Comparison of ENCODE assay signal across 9 mouse cellular contexts in genomic region chr11:101881604-101882071, GRCm38 (mm10). TPM values are rescaled to one million over a fixed set of nuclear protein-coding genes. Genes with fewer than 3 reads are reported as not detected.
DNase-seq lines count a peak whose midpoint lies in the region; ATAC-seq and TF ChIP-seq lines count a peak whose summit lies in the region.
"Had no signal": no experiment of that assay in that cellular context is flagged by ENCODE, and none has a peak within 500 bp of the region (broad histone marks: within the 10 kb centered on the region; RNA-seq: fewer than 3 reads in every experiment).

No protein-coding gene starts in this region.

- no peak for DNase-seq in ES-E14 (ENCODE audit: low read depth, low spot score)
- peak; percentile 93 for DNase-seq in gastrocnemius, adult 2 months
- peak; percentile 48 for DNase-seq in hindbrain, embryonic 11.5 days (ENCODE audit: low spot score)
- peak; percentile 50 for DNase-seq in midbrain, embryonic 14.5 days
- peak; percentile 31 for DNase-seq in urinary bladder, postnatal 10 days (ENCODE audit: low spot score)
- no peak for DNase-seq in spleen, postnatal 36 days (ENCODE audit: low spot score in 2 of 2)

- intact Hi-C loops in gastrocnemius, adult 2 months (cut with DNase I): loop anchor here (5.0 kb wide), 1 partner anchor 49 kb away; no protein-coding TSS in a partner anchor

- ATAC-seq in hindbrain, embryonic 11.5 days (ENCODE audit: low FRiP score): no peak
- peak; percentile 39; the same call in 1 of the 2 replicates for ATAC-seq in limb, embryonic 12.5 days (ENCODE audit: insufficient number of reproducible peaks, insufficient read depth, low FRiP score, low TSS enrichment, low read depth)
- no peak for ATAC-seq in midbrain, embryonic 14.5 days (ENCODE audit: low FRiP score, low TSS enrichment)
- ATAC-seq: Patski had no signal

- no peak for TF ChIP-seq CTCF in gastrocnemius, adult 2 months (IDR thresholded peaks at IDR 0.05)

- WGBS in hindbrain, embryonic 11.5 days: 8% methylated on average over 24 of the region's 24 CpGs
- WGBS in limb, embryonic 12.5 days: 4% methylated on average over 24 of the region's 24 CpGs
- 3% methylated on average over 24 of the region's 24 CpGs for WGBS in midbrain, embryonic 14.5 days

- H3K9ac ChIP-seq in ES-E14 (ENCODE audit: insufficient read depth, low read depth, low read length, poor library complexity, severe bottlenecking): peak overlapping the region; percentile 45; the same call in 1 of the 2 replicates
- peak overlapping the region; percentile 37; the same call in 1 of the 2 replicates for H3K9ac ChIP-seq in hindbrain, embryonic 11.5 days (ENCODE audit: low read depth, low read length)
- peak overlapping the region; percentile 59 for H3K9ac ChIP-seq in limb, embryonic 12.5 days (replicated peaks)
- H3K9ac ChIP-seq in midbrain, embryonic 14.5 days (replicated peaks; ENCODE audit: low read length): 0 out of 2 replicates have a peak overlapping the region, but pooled peaks have one; percentile 16

- in situ Hi-C loops in ES-E14 (cut with MboI; ENCODE audit: low sequenced_read_pairs in 2 of 2, unreplicated experiment in 2 of 2): no loop called here

- H3K4me2 ChIP-seq in hindbrain, embryonic 11.5 days (replicated peaks; ENCODE audit: low read depth, low read length): peak overlapping the region; percentile 49
- peak overlapping the region; percentile 62 for H3K4me2 ChIP-seq in limb, embryonic 12.5 days
- peak overlapping the region; percentile 48 for H3K4me2 ChIP-seq in midbrain, embryonic 14.5 days (ENCODE audit: low read length)

- peak overlapping the region; percentile 39 to 51 for H3K4me3 ChIP-seq in ES-E14 (ENCODE audit: insufficient read depth in 1 of 2, low read depth in 1 of 2, low read length in 2 of 2, poor library complexity in 1 of 2, severe bottlenecking in 1 of 2)
- H3K4me3 ChIP-seq in brown adipose tissue, adult 24 weeks (ENCODE audit: insufficient read depth, low read depth, low read length): peak overlapping the region; percentile 26
- peak overlapping the region; percentile 52 for H3K4me3 ChIP-seq in gastrocnemius, adult 2 months
- peak overlapping the region; percentile 14; the same call in 1 of the 2 replicates for H3K4me3 ChIP-seq in hindbrain, embryonic 11.5 days (ENCODE audit: low read depth, low read length)
- H3K4me3 ChIP-seq in limb, embryonic 12.5 days (replicated peaks): peak overlapping the region; percentile 32
- no peak overlapping the region for H3K4me3 ChIP-seq in midbrain, embryonic 14.5 days (replicated peaks; ENCODE audit: low read depth, low read length)

- H3K27me3 ChIP-seq in hindbrain, embryonic 11.5 days (ENCODE audit: control insufficient read depth, insufficient read depth, low read length): no peaks in the 10 kb centered on the region
- peaks cover 17% of the 10 kb centered on the region for H3K27me3 ChIP-seq in limb, embryonic 12.5 days
- H3K27me3 ChIP-seq in midbrain, embryonic 14.5 days (ENCODE audit: control insufficient read depth, insufficient read depth, low read length): no peaks in the 10 kb centered on the region
- H3K27me3 ChIP-seq: Patski had no signal

- no peaks in the 10 kb centered on the region for H3K36me3 ChIP-seq in ES-E14 (ENCODE audit: control insufficient read depth, insufficient read depth, low read length, poor library complexity, severe bottlenecking)
- no peaks in the 10 kb centered on the region for H3K36me3 ChIP-seq in hindbrain, embryonic 11.5 days (ENCODE audit: control insufficient read depth, insufficient read depth, low read length)
- no peaks in the 10 kb centered on the region for H3K36me3 ChIP-seq in limb, embryonic 12.5 days
- H3K36me3 ChIP-seq in midbrain, embryonic 14.5 days (ENCODE audit: control insufficient read depth, insufficient read depth, low read length): no peaks in the 10 kb centered on the region

- no peaks in the 10 kb centered on the region for H3K9me3 ChIP-seq in ES-E14 (ENCODE audit: control insufficient read depth, insufficient read depth, low read depth, low read length)
- no peaks in the 10 kb centered on the region for H3K9me3 ChIP-seq in hindbrain, embryonic 11.5 days (ENCODE audit: control insufficient read depth, low read length)
- no peaks in the 10 kb centered on the region for H3K9me3 ChIP-seq in limb, embryonic 12.5 days
- H3K9me3 ChIP-seq in midbrain, embryonic 14.5 days (ENCODE audit: control insufficient read depth, low read length): no peaks in the 10 kb centered on the region

- peaks cover 3 to 12% of the 10 kb centered on the region in 2 experiments; a peak in 3 of 4 replicates for H3K4me1 ChIP-seq in ES-E14 (ENCODE audit: control insufficient read depth in 2 of 2, insufficient read depth in 2 of 2, low read length in 2 of 2, poor library complexity in 1 of 2)
- peaks cover 22% of the 10 kb centered on the region for H3K4me1 ChIP-seq in brown adipose tissue, adult 24 weeks (ENCODE audit: control insufficient read depth, insufficient read depth, insufficient read length, low read length)
- 0 out of 2 replicates have a peak, but pooled peaks cover 5% of the 10 kb centered on the region for H3K4me1 ChIP-seq in hindbrain, embryonic 11.5 days (replicated peaks; ENCODE audit: control insufficient read depth, insufficient read depth, low read length)
- H3K4me1 ChIP-seq in limb, embryonic 12.5 days (replicated peaks): peaks cover 70% of the 10 kb centered on the region
- H3K4me1 ChIP-seq in midbrain, embryonic 14.5 days (ENCODE audit: control insufficient read depth, insufficient read depth, low read length): peaks cover 11% of the 10 kb centered on the region

- no peak overlapping the region for H3K27ac ChIP-seq in ES-E14 (ENCODE audit: insufficient read depth, low read depth, low read length, poor library complexity, severe bottlenecking)
- peak overlapping the region; percentile 89 for H3K27ac ChIP-seq in brown adipose tissue, adult 24 weeks (replicated peaks; ENCODE audit: low read depth, low read length)
- H3K27ac ChIP-seq in gastrocnemius, adult 2 months: peak overlapping the region; percentile 85
- H3K27ac ChIP-seq in hindbrain, embryonic 11.5 days (ENCODE audit: low read depth, low read length): no peak overlapping the region
- peak overlapping the region; percentile 73 for H3K27ac ChIP-seq in limb, embryonic 12.5 days
- H3K27ac ChIP-seq in midbrain, embryonic 14.5 days (replicated peaks; ENCODE audit: low read depth, low read length): no peak overlapping the region

TF ChIP-seq in ES-E14, 5 proteins besides CTCF, POLR2A, EP300 and RAD21:
- no peak for TF ChIP-seq MAFK (IDR thresholded peaks at IDR 0.05; ENCODE audit: insufficient read depth, low read depth, low read length)
- TF ChIP-seq HCFC1 (IDR thresholded peaks at IDR 0.05; ENCODE audit: borderline replicate concordance, insufficient read depth, low read length): no peak
- no peak for TF ChIP-seq ZC3H11A (IDR thresholded peaks at IDR 0.05; ENCODE audit: borderline replicate concordance, low read depth, low read length)
- no peak for TF ChIP-seq CHD2 (IDR thresholded peaks at IDR 0.05; ENCODE audit: low read depth, low read length)
- TF ChIP-seq ZNF384 (IDR thresholded peaks at IDR 0.05; ENCODE audit: low read depth, low read length): no peak
TF ChIP-seq in ES-E14: peak in this region for 0.

RNA-seq across cellular contexts. Expression of gene Meox1, which starts 12.5 kb away (rescaled TPM):
- total RNA-seq in ES-E14 (2012; rRNA removed): 0.32 and 0.36 TPM in 2 replicates
- 3.8 and 4.4 TPM in 2 replicates for polyA plus RNA-seq in brown adipose tissue, adult 24 weeks (2012; ENCODE audit: insufficient read depth, insufficient read length, missing spikeins)
- 1 to 10 TPM; 1.1 to 4.7 TPM for total RNA-seq in gastrocnemius, adult 2 months (2021)
- polyA plus RNA-seq in hindbrain, embryonic 11.5 days (2014; fragmentation: Nextera tagmentation; extraction: Ambion mirVana): 1.2 and 2.1 TPM in 2 replicates
- 13.5 and 14.1 TPM in 2 replicates for polyA plus RNA-seq in limb, embryonic 12.5 days (2016; fragmentation: Nextera tagmentation; extraction: Ambion mirVana)
- 0.25 and 0.40 TPM in 2 replicates for polyA plus RNA-seq in midbrain, embryonic 14.5 days (2014; fragmentation: Nextera tagmentation; extraction: Ambion mirVana)

Comparison
In these comparisons a context has a peak if more than half of its experiments do, and no peak if none do; other contexts are left out.
1. DNase-seq: peak in gastrocnemius, adult 2 months (single experiment), hindbrain, embryonic 11.5 days (single experiment), midbrain, embryonic 14.5 days (single experiment) and urinary bladder, postnatal 10 days (single experiment); none in ES-E14 (single experiment) and spleen, postnatal 36 days (0 of 2).
2. H3K27ac ChIP-seq: peak in brown adipose tissue, adult 24 weeks (single experiment), gastrocnemius, adult 2 months (single experiment) and limb, embryonic 12.5 days (single experiment); none in ES-E14 (single experiment), hindbrain, embryonic 11.5 days (single experiment) and midbrain, embryonic 14.5 days (single experiment).
3. Peak in every context shown above with its lines, with median percentiles within 50 percentile points of each other: H3K9ac ChIP-seq and H3K4me2 ChIP-seq.